Mouse (Mus musculus): ENCODE measurements around the gene Cct6b.

Gene Cct6b

DNA sequence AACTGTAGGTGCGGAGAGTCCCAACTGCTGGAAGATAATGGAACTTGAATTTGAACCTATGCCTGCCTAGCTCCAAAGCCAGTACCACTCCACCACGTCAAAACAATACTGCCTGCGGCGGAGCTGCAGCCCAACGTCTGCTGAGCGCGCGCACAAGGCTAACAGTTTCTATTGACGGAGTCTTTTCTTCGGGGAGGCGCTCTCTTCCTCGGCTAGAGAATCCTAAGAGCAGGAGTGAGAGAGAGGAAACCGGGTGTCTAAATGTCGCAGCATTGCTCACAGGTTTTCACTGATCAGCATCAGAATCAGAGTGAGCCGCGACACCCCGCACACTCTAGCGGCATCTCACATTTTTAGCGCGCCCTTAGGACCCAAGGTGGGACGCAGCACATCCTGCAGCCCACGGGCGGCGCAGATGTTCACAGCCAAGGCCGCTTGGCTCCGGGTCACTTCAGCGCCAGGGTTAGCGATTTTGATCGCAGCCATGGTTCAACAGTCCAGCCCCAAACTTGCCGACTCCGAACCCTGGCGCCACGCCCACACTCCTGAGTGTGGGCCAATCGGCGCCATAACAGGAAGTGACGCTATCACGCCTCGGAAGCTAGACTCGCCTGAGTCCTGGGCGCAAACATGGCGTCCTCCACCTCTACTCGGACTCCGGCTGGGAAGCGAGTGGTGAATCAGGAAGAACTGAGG is at the start of gene Cct6b, which contains the start of gene Zfp830:
Gene Cct6b, minus strand, starts transcription at position 580 of the 696 bp plus-strand sequence.
Gene Zfp830, plus strand, starts transcription at position 604 of the 696 bp plus-strand sequence.
- peak; percentile 85 for DNase-seq (ENCODE audit: low spot score)

DNA sequence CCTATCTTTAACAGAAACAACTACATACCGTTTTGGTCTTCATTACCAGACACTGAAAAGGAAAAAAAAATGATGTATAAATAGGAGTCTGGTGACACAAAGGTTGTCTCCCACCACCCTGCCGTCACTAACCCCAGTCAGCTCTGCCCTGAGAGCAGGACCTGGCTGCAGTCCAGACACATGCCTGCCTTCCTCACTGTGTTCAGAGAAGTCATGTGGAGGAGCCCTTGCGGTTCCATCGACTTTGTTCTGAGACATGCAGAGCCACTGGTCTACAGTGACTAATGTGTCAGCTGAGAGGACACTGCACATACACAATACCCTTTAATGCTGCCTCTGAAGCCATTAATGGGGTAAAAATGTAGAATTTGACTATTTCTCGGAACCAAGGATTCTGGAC is 44.4 kb upstream of the Cct6b start:
- no peak for DNase-seq (ENCODE audit: low spot score)

DNA sequence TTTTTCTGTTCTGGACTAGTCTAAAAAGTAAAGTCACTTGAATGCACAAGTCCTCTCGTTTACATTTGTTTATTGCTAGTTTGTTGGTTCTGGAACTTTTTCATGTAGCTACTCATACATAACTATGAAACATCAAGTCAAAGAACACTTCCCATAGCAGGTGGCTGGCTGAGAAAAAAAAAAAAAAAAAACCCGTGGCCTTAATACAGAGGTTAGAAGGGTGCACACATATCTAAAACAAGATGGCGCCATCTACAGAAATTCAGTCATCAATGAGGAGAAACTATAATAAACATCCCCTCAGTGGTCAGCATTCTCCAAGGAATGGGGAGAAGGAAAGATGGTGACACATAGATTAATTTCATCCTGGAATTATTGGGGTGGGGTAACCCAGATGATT is 43.2 kb upstream of the Cct6b start:
- DNase-seq (ENCODE audit: low spot score): no peak

DNA sequence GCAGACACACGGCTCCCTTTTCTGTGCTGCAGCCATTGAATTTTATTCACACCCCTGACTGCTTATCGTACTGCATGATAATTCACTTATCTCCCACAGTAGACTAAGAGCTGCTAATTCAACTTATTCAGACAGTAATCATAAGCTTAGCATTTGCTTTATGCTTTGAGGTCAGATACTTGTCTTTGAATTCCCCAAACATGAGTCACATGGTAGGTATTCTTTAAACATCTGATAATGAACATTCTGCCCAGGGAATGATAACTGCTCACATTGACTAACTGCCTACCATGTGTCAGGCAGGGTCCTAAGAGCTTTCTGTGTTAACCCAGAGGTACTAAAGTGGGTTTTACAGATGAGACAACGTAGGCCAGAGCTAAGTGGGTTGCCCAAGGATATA is 42.5 kb upstream of the Cct6b start:
- no peak for DNase-seq (ENCODE audit: low spot score)

DNA sequence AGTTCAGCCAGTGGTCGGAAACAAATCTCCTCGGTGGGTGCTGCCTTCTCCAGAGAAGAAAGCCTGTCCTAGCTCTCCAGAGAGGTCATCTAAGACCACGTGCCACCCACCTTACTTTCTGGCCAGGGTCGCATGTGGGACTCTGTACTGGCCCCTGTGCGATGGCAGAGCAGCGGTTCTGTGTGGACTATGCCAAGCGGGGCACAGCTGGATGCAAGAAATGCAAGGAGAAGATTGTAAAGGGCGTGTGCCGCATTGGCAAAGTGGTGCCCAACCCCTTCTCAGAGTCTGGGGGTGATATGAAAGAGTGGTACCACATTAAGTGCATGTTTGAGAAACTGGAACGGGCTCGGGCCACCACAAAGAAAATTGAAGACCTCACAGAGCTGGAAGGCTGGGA is 19.3 kb upstream of the Cct6b start:
- DNase-seq (ENCODE audit: low spot score): no peak

DNA sequence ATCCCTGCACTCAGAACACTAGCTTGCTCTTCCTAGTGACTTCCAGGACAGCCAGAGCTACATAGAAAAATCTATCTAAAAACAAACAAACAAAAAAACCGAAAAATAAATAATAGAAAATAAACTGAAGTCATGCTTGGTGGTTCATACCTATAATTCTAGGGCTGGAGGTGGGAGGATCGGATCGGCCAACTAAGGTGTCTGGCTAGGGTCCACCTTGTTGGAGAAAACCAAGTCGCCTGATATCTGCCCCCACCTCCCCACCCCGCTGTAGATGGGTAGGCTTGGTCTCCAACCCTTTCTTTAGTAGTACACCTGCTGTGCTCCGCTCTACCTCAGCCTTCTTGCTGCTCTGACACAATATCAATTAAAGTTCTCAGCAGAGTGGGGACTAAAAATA is 18.1 kb upstream of the Cct6b start:
- no peak for DNase-seq (ENCODE audit: low spot score)

DNA sequence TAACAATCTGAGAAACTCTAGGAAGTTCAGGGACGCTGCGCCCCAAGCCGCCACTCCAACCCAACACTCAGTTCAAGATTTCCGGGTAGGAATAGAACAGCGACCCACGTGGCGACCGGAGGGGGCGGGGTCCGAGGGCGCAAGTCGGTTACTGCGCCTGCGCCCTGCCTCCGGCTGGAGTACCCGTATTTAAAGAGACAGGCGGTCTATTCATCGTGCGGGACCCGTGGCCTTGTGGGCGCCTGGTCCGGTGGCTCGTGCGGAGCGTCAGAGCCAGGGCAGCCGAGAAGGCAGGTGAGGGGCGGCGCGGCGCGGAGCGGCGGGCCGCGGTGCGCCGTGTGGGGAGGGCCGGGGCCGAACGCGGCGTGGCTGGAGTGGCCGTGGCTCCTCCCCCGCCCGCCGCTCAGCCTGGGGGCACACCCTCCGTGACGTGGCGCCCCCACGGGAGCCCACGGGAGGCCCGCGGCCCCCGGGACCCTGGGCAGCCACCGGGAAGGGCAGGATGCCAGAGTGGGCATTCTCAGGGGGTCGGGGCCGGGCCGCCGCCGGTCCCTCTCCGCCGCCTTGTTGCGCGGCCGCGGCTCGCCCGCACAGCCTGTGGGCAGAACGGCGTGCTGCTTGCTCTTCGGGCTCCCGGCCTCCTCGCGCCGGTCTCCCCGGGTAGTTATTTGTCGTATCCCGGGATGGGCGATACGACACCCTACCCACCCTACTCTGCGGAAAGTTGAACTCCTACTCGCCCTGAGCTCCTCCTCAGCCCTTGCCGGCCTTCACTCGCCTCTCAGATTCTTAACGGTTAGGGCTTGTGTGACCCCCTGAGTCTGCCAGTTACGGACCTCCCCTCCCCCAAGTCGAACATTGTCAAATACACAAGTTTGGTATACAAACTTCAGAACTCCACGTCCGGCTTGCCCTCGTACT is 17.1 kb upstream of the Cct6b start, which contains the start of gene Lig3:
Gene Lig3, plus strand, starts transcription at position 126 of the 921 bp plus-strand sequence.
- DNase-seq (ENCODE audit: low spot score): peak; percentile 87

DNA sequence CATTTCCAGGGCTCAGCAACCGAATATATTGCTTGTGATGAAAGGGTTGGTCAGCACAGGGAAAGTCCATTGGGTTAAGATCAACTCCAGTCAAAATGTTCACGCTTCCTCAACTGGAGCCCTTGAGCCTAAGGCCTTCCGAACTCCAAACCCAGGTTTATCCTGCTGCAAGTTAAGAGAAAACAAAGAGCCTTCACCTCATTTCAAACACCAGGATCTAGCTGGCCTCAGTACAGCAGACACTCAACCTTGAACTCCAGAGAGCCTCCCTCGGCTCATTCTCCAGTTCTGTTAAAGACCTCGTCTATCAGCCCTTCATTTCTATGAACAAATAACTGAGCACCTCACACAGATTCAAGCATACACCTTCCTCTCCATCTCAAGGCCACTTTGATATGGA is 16.0 kb upstream of the Cct6b start:
- no peak for DNase-seq (ENCODE audit: low spot score)

DNA sequence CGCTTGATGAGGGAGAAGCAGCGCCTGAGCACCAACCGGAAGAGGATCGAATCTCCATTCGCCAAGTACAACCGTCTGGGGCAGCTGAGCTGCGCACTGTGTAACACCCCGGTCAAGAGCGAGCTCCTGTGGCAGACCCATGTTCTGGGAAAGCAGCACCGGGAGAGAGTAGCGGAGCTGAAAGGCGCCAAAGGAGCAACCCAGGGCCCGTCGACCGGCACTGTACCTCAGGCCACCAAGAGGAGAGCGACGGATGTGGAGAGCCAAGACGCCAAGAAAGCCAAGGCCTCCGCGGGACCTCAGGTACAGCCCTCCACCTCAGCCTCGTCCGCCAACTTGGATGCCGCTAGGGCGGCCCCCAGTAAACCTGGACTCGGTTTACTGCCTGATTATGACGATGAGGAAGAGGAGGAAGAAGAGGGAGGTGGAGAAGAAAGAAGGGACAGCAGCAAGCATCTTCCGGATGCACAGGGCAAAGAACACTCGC is 360 bp upstream of the Cct6b start:
- no peak for DNase-seq (ENCODE audit: low spot score)

DNA sequence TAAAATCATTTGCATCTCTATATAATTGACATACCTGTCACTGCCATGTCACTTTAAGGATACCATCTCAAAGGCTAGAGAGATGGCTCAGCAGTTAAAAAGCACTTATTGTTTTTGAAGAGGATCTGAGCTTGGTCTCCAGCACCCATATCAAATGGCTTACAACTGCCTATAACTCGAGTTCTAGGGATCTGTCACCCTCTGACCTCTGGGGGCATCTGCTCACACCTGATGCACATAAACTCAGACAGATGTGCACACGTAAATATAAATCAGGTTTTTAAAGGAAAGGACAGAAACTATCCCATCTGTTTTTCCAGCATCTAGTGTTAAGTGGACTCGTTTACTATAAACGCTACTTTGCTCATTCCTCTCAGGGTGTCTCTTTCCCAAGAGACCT is 860 bp downstream of the Cct6b start:
- no peak for DNase-seq (ENCODE audit: low spot score)

DNA sequence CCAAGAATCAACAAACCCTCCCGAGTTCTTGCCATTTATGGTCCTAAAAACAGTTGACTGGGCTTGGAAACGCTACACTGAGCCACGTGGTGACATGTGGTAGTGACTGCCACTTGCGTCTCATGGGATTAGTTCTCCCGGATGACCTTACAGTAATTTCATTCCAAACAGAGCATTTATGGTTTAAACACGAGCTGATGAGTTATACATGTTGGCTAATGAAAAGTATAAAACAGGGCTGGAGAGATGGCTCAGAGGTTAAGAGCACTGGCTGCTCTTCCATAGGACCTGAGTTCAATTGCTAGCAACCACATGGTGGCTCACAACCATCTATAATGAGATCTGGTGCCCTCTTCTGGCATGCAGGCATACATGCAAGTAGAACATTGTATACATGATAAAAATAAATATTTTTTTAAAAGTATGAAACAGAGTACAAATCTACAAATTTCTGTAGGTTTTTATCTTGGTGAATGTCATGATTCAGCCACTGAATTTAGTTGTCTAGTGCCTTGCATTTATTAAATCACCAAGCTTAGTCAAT is 1.8 kb downstream of the Cct6b start:
- no peak for DNase-seq (ENCODE audit: low spot score)

DNA sequence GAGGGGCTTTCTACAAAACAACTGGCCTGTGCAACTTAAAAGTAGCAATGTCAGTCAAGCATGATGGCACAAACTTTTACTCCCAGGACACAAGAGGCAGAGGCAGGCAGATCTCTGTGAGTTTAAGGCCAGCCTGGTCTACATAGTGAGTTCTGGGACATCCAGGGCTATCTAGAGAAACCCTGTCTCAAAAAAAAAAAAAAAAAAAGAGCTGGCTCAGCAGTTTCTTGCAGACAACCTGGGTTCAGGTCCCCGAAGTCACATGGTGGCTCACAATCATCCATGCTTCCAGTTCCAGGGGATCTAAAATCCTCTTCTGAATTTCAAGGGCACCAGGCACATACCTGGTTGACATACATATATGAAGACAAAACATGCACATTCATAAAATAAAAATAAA is 8.2 kb downstream of the Cct6b start:
- no peak for DNase-seq (ENCODE audit: low spot score)

DNA sequence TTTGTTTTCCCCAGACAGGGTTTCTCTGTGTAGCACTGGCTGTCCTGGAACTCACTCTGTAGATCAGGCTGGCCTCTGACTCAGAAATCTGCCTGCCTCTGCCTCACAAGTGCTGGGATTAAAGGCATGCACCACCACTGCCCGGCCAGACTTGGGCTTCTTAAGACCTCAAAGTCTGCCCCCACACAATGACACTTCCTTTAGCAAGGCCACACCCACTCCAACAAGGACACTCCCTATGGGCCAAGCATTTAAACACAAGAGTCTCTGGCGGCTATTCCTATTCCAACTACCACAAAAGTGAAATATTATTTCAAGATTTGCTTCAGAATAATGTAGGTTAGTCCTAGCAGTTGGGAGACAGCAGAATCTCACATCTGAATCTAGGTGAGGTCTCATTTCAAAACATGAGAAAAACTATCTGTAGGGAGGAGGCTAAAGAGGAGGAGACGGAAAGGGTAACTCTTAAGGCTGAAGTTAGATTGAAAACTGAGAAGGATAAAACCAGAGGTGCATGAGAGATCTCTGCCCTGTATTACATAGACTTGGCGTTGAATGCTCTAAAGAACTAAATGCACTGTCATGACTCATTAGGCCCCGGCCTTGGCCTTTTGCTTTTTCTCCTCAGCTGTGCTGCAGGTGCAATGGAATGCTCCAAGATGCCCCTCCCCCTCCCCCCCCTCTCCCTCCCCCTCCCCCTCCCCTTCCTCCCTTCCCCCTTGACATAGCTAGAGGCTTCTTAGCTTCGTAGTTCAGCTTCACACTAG is 11.6 kb downstream of the Cct6b start:
- no peak for DNase-seq (ENCODE audit: low spot score)

DNA sequence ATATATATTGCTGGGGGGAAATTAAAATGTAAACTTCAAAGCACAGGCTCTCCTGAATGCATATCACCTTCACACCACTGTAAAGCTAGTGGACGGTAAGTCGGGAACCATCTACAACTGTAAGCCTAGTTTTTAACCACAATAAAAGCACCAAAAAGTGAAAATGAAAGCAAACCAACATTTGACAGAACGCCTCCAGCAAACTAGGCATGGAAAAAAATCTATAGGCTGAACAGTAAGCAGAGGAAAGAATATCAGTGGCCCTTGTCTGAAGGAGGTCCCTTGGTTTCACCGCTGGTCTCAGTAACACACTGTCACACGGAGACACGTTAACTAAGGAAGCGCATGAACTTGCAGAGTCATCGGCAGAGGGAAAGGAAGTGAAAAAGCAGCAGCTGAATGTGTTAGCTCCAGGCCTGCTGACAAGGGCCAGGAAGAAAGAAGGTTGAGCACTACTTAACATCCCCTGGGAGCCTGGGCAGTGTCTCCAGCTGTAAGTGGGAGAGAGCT is 17.2 kb downstream of the Cct6b start:
- peak; percentile 7 for DNase-seq (ENCODE audit: low spot score)

DNA sequence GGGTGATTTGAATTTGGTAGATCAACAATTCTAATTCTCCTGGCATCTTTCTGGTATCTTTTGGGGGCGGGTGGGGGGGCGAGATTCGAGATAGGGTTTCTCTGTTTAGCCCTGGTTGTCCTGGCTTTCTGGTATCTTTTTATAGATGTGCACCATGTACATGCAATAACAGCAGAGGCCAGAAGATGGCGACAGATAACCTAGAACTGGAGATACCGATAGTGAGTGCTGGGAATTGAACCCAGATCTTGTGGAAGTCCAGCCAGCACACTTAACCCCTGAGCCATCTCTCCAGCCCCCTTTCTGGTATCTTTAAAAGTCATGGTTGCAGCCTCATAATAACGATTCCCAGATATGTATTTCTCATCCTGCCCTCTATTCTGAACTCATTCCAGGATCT is 18.0 kb downstream of the Cct6b start:
- peak; percentile 56 for DNase-seq (ENCODE audit: low spot score)

DNA sequence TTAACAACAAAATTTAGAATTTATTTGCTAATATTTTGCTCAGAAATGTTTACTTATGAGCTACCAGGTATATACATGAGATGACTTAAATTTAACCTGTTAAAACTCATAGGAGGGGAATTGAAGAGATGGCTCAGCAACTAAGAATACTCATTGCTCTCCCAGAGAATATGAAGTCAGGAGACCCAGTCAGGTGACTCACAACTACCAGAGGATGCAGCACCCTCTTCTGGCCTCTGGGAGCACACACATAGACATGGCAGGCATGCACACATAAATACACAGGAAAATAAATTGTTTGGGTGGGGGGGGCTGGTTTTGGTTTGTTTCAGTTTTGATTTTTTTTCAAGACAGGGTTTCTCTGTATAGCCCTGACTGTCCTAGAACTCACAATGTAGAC is 25.1 kb downstream of the Cct6b start:
- no peak for DNase-seq (ENCODE audit: low spot score)

DNA sequence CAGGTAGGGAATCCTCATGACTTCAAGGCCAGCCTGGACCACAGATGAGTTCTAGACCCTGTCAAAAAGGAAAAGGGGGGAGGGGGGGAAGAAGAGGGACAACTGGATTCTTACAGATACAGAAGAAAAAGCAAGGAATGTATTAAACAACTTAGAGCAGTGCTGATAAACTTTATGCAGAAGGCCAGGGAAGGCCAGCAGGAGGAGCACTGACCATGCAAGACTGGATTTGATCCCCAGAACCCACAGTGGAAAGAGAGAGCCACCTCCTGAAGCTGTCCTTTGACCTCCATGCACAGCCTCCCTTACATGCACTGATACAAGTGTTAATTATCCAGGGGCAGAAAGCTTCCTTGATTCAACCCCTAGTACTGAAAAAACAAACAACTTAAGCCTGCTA is 29.9 kb downstream of the Cct6b start:
- no peak for DNase-seq (ENCODE audit: low spot score)

DNA sequence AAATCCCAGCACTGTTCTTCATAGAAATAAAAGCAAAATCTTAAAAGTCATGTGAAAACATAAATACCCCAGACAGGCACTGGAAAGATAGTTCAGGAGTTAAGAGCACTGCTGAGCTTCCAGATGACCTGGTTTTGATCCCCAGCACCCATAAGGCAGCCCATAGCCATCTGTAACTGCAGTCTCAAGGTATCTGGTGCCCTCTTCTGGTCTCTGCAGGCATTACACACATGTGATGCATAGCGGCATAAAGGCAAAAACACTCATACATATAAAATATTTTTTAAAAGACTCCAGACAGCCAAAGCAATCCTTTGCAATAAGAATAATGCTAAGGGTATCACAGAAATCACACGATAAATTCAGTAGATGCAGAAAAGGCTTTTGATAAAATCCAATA is 37.3 kb downstream of the Cct6b start:
- DNase-seq (ENCODE audit: low spot score): no peak

DNA sequence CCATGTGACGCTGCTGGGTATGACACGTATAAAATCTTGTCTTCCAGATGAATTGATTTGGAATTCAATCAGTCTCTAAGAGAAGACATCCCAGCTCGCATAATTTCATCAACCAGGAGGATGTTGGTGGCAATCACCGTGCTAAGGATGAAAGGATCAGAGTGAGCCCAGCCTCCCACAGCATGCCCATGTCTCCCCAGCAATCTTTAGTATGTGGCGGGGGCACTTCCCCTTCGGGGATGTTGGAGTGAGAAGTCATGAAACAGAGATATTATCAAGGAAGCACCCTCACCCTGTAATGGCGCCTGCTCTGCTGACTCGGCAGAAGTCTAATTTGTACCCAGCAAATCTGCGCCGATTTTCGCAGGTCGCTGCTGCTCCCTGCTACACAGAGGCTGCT is 44.8 kb downstream of the Cct6b start:
- DNase-seq (ENCODE audit: low spot score): no peak

DNA sequence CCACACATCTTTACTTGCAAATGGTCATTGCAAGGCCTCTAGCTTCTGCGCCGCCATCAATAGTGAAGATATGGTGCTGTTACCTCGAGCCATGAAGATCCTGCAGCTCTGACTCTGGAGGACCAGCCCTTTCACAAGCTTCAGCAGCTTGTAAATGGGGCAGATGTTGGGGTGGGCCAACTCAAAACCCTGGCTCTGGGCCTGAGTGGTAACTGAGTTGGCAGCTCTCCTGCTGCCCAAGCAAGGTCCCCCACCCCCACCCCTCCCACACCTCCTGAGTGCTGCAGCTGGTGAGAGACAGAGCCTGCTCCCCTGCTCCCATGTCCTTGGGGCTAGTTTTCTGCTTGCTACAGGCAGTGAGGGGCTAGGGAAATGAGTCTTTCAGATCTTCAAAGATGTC is 51.4 kb downstream of the Cct6b start:
- DNase-seq (ENCODE audit: low spot score): no peak

DNA sequence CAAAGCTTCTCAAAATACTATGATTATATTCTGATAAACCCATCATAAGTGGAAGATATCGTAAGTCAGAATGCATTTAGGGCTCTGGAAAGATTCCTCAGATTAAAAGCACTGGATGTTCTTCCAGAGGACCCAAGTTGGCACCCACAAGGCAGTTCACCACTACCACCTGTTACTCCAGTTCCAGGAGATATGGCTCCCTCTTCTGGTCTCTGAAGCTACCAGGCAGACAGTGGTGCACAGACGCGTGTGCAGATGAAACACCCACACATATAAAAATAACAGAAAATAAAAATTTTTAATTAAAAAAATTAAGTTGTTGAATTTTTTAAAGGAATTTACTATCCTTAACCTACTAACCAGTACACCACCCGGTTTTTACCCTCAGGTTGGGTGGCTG is 55.2 kb downstream of the Cct6b start:
- no peak for DNase-seq (ENCODE audit: low spot score)

DNA sequence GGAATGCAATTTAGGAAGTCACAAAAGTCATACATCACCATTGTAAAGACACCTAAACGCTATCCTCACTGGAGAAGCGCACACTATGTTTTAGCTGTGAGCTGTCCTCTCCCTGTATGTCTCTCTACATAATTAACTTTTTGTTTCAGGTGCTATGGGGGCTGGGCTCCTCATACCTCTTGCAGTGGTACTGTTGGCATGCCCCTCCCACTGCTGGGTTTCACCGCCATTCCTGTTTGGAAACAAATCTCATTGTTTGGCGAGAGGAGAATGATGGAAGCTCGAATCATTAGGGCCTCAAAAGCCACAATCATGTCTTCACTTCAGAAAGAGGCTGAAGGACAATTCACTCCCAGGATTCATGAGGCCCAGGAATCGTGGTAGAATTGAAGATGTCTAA is 59.0 kb downstream of the Cct6b start:
- DNase-seq (ENCODE audit: low spot score): no peak
